Mouse (Mus musculus) ES-E14 (cell line): ENCODE results near the gene Nxn. TPM values are rescaled to one million over a fixed set of nuclear protein-coding genes. Genes with fewer than 3 reads are reported as not detected.

ENCODE experiments used
- DNase-seq: peaks from one replicate; pipeline ENCODE4 v3.0.0-alpha.2; 2013; ENCODE audit warnings: low read depth, low spot score
- H3K27ac ChIP-seq: 2 replicates; pipeline ENCODE4 v1.5.1; 2012; ENCODE audit warnings: low read depth, mild to moderate bottlenecking, low read length, moderate library complexity, mixed read lengths; ENCODE audit not compliant: poor library complexity, insufficient read depth, severe bottlenecking
- H3K36me3 ChIP-seq: 2 replicates; pipeline ENCODE4 v1.6.1; 2012; ENCODE audit warnings: mild to moderate bottlenecking, low read length, moderate library complexity, mixed read lengths; ENCODE audit not compliant: control insufficient read depth, poor library complexity, insufficient read depth, severe bottlenecking
- H3K4me1 ChIP-seq, 2 experiments: fragments of 150-350 bp in 1 of 2; sonication (generic) in 1 of 2; 2 replicates each; pipeline ENCODE4 v1.6.1; 2012; ENCODE audit warnings: low read length in 2 of 2, mild to moderate bottlenecking in 1 of 2, mixed read lengths in 1 of 2; ENCODE audit not compliant: control insufficient read depth in 2 of 2, insufficient read depth in 2 of 2, poor library complexity in 1 of 2
- H3K4me3 ChIP-seq, 2 experiments: fragments of 150-350 bp in 1 of 2; sonication (generic) in 1 of 2; 2 replicates each; pipeline ENCODE4 v1.5.1; 2012; ENCODE audit warnings: low read length in 2 of 2, low read depth in 1 of 2, mild to moderate bottlenecking in 1 of 2, mixed read lengths in 1 of 2; ENCODE audit not compliant: insufficient read depth in 1 of 2, poor library complexity in 1 of 2, severe bottlenecking in 1 of 2
- H3K9ac ChIP-seq: 2 replicates; pipeline ENCODE4 v1.6.1; 2012; ENCODE audit warnings: low read depth, mild to moderate bottlenecking, low read length, mixed read lengths; ENCODE audit not compliant: poor library complexity, insufficient read depth, severe bottlenecking
- H3K9me3 ChIP-seq: fragments of 150-350 bp; sonication (generic); 2 replicates; pipeline ENCODE4 v1.6.1; 2012; ENCODE audit warnings: low read depth, mild to moderate bottlenecking, low read length; ENCODE audit not compliant: control insufficient read depth, insufficient read depth
- CHD2 ChIP-seq: IDR thresholded peaks from 2 replicates; pipeline ENCODE4 v1.6.1; 2014; ENCODE audit warnings: mild to moderate bottlenecking, low read depth, low read length, inconsistent platforms
- HCFC1 ChIP-seq: IDR thresholded peaks from 2 replicates; pipeline ENCODE4 v1.6.1; 2012; ENCODE audit warnings: low read length, inconsistent platforms, borderline replicate concordance; ENCODE audit not compliant: insufficient read depth
- MAFK ChIP-seq: IDR thresholded peaks from 2 replicates; pipeline ENCODE4 v1.6.1; 2014; ENCODE audit warnings: mild to moderate bottlenecking, low read depth, low read length, inconsistent platforms; ENCODE audit not compliant: insufficient read depth
- ZC3H11A ChIP-seq: IDR thresholded peaks from 2 replicates; pipeline ENCODE4 v1.6.1; 2012; ENCODE audit warnings: low read depth, mild to moderate bottlenecking, inconsistent platforms, low read length, borderline replicate concordance
- ZNF384 ChIP-seq: IDR thresholded peaks from 2 replicates; pipeline ENCODE4 v1.6.1; 2012; ENCODE audit warnings: low read depth, low read length, inconsistent platforms
- in situ Hi-C, 2 experiments: fragments of 600-800 bp; cut with MboI; formaldehyde crosslinking; loops; one replicate each; pipeline ENCODE4 v1.15.1; 2025; ENCODE audit warnings: low sequenced_read_pairs in 2 of 2, inconsistent platforms in 1 of 2; ENCODE audit not compliant: unreplicated experiment in 2 of 2
- total RNA-seq: library from RNA; depleted of rRNA; stranded (reverse); fragments of 300-350 nt; gene quantifications from 2 replicates; pipeline ENCODE4 v1.2.3, GENCODE M21; 2012

Gene Nxn
- total RNA-seq, 1 experiment = 48.0 TPM

- Histone ChIP-seq H3K4me1 (no peaks in the 10 kb centered on the region; a peak in 1 of 4 replicates), H3K9me3 (no peaks in the 10 kb centered on the region), H3K9ac (no peak overlapping the region), H3K27ac (no peak overlapping the region), H3K4me3 (no peak overlapping the region), H3K36me3 (peaks cover 45% of the 10 kb centered on the region)
- no peak for DNase-seq
- in situ Hi-C loops = no loop called here
- TF ChIP-seq HCFC1 (no peak), ZNF384 (no peak), MAFK (no peak), CHD2 (no peak), ZC3H11A (no peak)
These were observed 17.0 kb upstream of the Nxn start for GRCm38 (mm10) chr11:76415985-76416384.

GRCm38 (mm10) chr11:76415001-76415400, 16.1 kb upstream of the Nxn start:
- in situ Hi-C loops = no loop called here
- Histone ChIP-seq H3K27ac (no peak overlapping the region), H3K36me3 (peaks cover 45% of the 10 kb centered on the region), H3K9ac (no peak overlapping the region), H3K4me1 (no peaks in the 10 kb centered on the region; a peak in 1 of 4 replicates), H3K4me3 (no peak overlapping the region), H3K9me3 (no peaks in the 10 kb centered on the region)
- no peak for TF ChIP-seq ZNF384
- TF ChIP-seq HCFC1 = no peak
- TF ChIP-seq CHD2 = no peak
- no peak for TF ChIP-seq MAFK
- TF ChIP-seq ZC3H11A = no peak
- no peak for DNase-seq

- no peak for DNase-seq
- H3K27ac ChIP-seq = no peak overlapping the region
- peaks cover 31% of the 10 kb centered on the region for H3K36me3 ChIP-seq
- H3K9ac ChIP-seq = no peak overlapping the region
- H3K4me3 ChIP-seq = no peak overlapping the region
- H3K9me3 ChIP-seq = no peaks in the 10 kb centered on the region
- in situ Hi-C loops = no loop called here
- no peaks in the 10 kb centered on the region; a peak in 1 of 4 replicates for H3K4me1 ChIP-seq
- TF ChIP-seq MAFK (no peak), ZNF384 (no peak), ZC3H11A (no peak), CHD2 (no peak), HCFC1 (no peak)
These were observed 14.3 kb upstream of the Nxn start for GRCm38 (mm10) chr11:76413202-76413601.

- Histone ChIP-seq H3K9me3 (no peaks in the 10 kb centered on the region), H3K36me3 (peaks cover 13% of the 10 kb centered on the region), H3K9ac (no peak overlapping the region; the same call in 1 of the 2 replicates), H3K4me3 (no peak overlapping the region), H3K27ac (no peak overlapping the region), H3K4me1 (no peaks in the 10 kb centered on the region; a peak in 1 of 4 replicates)
- in situ Hi-C loops = no loop called here
- TF ChIP-seq CHD2 (no peak), MAFK (no peak), ZNF384 (no peak), ZC3H11A (no peak), HCFC1 (no peak)
- DNase-seq = peak; percentile 77
These were observed 11.9 kb upstream of the Nxn start for GRCm38 (mm10) chr11:76410826-76411225.
